In the genomic region with DNA sequence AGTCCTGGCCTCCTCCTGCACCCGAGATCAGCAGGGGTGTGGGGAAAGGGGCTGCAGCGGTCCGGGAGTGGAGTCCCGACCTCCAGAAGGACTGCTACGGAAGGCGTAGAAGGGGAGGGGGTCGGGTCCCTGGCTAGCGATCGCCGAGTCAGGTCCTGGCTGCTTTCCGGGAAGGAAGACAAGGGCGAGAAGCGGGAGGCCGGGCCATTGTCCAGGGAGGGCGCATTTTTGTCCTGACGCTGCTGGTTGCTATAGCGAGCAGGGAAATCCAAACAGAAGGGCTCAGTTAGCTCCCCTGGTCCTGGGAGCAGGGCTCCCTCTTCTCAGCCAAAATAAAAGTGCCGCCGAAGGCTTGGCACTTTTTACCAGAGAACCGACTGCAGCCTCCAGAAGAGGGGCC, we compare ENCODE assay signal across 9 mouse cellular contexts. TPM values are rescaled to one million over a fixed set of nuclear protein-coding genes. Genes with fewer than 3 reads are reported as not detected.
A peak's percentile ranks its signal among the peaks of the same experiment; 100 is the strongest.
DNase-seq lines count a peak whose midpoint lies in the region; ATAC-seq lines count a peak whose summit lies in the region.
"Had no signal": no experiment of that assay in that cellular context is flagged by ENCODE, and none has a peak within 500 bp of the region (broad histone marks: within the 10 kb centered on the region; RNA-seq: fewer than 3 reads in every experiment).

No protein-coding gene starts in this region.

- no peaks in the 10 kb centered on the region for H3K9me3 ChIP-seq in heart, embryonic 10.5 days
- no peaks in the 10 kb centered on the region for H3K9me3 ChIP-seq in hindbrain, embryonic 12.5 days (replicated peaks)
- H3K9me3 ChIP-seq in limb, embryonic 13.5 days = no peaks in the 10 kb centered on the region

- H3K27me3 ChIP-seq in heart, embryonic 10.5 days (ENCODE audit: insufficient read depth, poor library complexity, severe bottlenecking) = peaks cover 97% of the 10 kb centered on the region
- H3K27me3 ChIP-seq in hindbrain, embryonic 12.5 days = peaks cover 9% of the 10 kb centered on the region
- H3K27me3 ChIP-seq in limb, embryonic 13.5 days = peaks cover 94% of the 10 kb centered on the region

- no peak for DNase-seq in heart, embryonic 10.5 days (ENCODE audit: low spot score)
- no peak for DNase-seq in heart, adult 18-20 months
- peak; percentile 79 to 85 for DNase-seq in cerebellum, postnatal 10 days
- DNase-seq in right cerebral cortex, adult 2 months (ENCODE audit: low spot score in 2 of 2) = peak; percentile 61
- no peak for DNase-seq in kidney, postnatal 25 days

- WGBS in heart, embryonic 10.5 days = under 1% methylated on average over 20 of the region's 20 CpGs
- WGBS in hindbrain, embryonic 12.5 days = 1% methylated on average over 20 of the region's 20 CpGs
- WGBS in limb, embryonic 13.5 days = under 1% methylated on average over 20 of the region's 20 CpGs

- ATAC-seq in hindbrain, embryonic 12.5 days (ENCODE audit: low FRiP score) = peak; percentile 27
- ATAC-seq in limb, embryonic 13.5 days (ENCODE audit: low FRiP score, low read depth) = no peak
- ATAC-seq in megakaryocyte progenitor cell, adult 5-6 weeks (replicated peaks; ENCODE audit: poor library complexity) = no peak

- H3K27ac ChIP-seq in heart, embryonic 10.5 days = no peak overlapping the region
- H3K27ac ChIP-seq in hindbrain, embryonic 12.5 days = peak overlapping the region; percentile 100
- H3K27ac ChIP-seq in limb, embryonic 13.5 days = no peak overlapping the region

- peak overlapping the region; percentile 54 for H3K4me3 ChIP-seq in heart, embryonic 10.5 days
- H3K4me3 ChIP-seq in hindbrain, embryonic 12.5 days = peak overlapping the region; percentile 44
- peak overlapping the region; percentile 28 for H3K4me3 ChIP-seq in limb, embryonic 13.5 days

- H3K4me2 ChIP-seq in hindbrain, embryonic 12.5 days (replicated peaks) = peak overlapping the region; percentile 89
- H3K4me2 ChIP-seq in limb, embryonic 13.5 days (replicated peaks) = peak overlapping the region; percentile 55

- H3K36me3 ChIP-seq in heart, embryonic 10.5 days = no peaks in the 10 kb centered on the region
- H3K36me3 ChIP-seq in hindbrain, embryonic 12.5 days = no peaks in the 10 kb centered on the region
- no peaks in the 10 kb centered on the region for H3K36me3 ChIP-seq in limb, embryonic 13.5 days

- H3K9ac ChIP-seq in hindbrain, embryonic 12.5 days = peak overlapping the region; percentile 54
- H3K9ac ChIP-seq in limb, embryonic 13.5 days = no peak overlapping the region

- H3K4me1 ChIP-seq in heart, embryonic 10.5 days = peaks cover 33% of the 10 kb centered on the region
- H3K4me1 ChIP-seq in hindbrain, embryonic 12.5 days = peaks cover 26% of the 10 kb centered on the region
- peaks cover 39% of the 10 kb centered on the region for H3K4me1 ChIP-seq in limb, embryonic 13.5 days

RNA-seq across cellular contexts. Expression of a gene that starts 6.8 kb away (rescaled TPM):
- 0.10 TPM in 2 replicates for polyA plus RNA-seq in heart, embryonic 10.5 days (2016; fragmentation: Nextera tagmentation; extraction: Ambion mirVana)
- total RNA-seq in heart, adult 18-20 months (2021) = not detected
- polyA plus RNA-seq in hindbrain, embryonic 12.5 days (2016; fragmentation: Nextera tagmentation; extraction: Ambion mirVana) = 39.0 and 39.6 TPM in 2 replicates
- polyA plus RNA-seq in limb, embryonic 13.5 days (2015; fragmentation: Nextera tagmentation; extraction: Ambion mirVana) = 0.37 and 0.38 TPM in 2 replicates
- not detected in 2 replicates for total RNA-seq in megakaryocyte progenitor cell, adult 5-6 weeks (2015)
- total RNA-seq in megakaryocyte progenitor cell, adult 5-6 weeks (2017) = not detected in 2 replicates
- polyA plus RNA-seq: stomach, embryonic 14.5 days had no signal

Comparison
In these comparisons a context has a peak if more than half of its experiments do, and no peak if none do; other contexts are left out.
1. DNase-seq: peak in cerebellum, postnatal 10 days (2 of 2) and right cerebral cortex, adult 2 months (2 of 2); none in heart, embryonic 10.5 days (single experiment), heart, adult 18-20 months (0 of 2) and kidney, postnatal 25 days (0 of 2).
2. RNA of a gene that starts 6.8 kb away (polyA plus RNA-seq): 39.0 to 39.6 TPM in hindbrain, embryonic 12.5 days; 0.37 to 0.38 TPM in limb, embryonic 13.5 days and 0.10 TPM in heart, embryonic 10.5 days; every median in the first group is over 10 times any median in the second.
3. Peak in every context shown above with its lines, with median percentiles within 50 percentile points of each other: H3K4me3 ChIP-seq.